Mouse (Mus musculus): ENCODE measurements around the gene Tubgcp6. TPM values are rescaled to one million over a fixed set of nuclear protein-coding genes. Genes with fewer than 3 reads are reported as not detected.

The Tubgcp6 gene
- polyA plus RNA-seq (2015; fragmentation: Nextera tagmentation; extraction: Ambion mirVana), result 9.1 and 9.8 TPM in 2 replicates

- no peaks in the 10 kb centered on the region for H3K9me3 ChIP-seq (replicated peaks; ENCODE audit: control insufficient read depth, low read length)
- peak within 1 kb of the TSS; percentile 59 for H3K27ac ChIP-seq (ENCODE audit: low read length)
- peak within 1 kb of the TSS; percentile 69 for H3K4me3 ChIP-seq (ENCODE audit: low read length)
- ATAC-seq (replicated peaks; ENCODE audit: extremely low read depth, insufficient read depth, low FRiP score), result peak; percentile 80
- H3K9ac ChIP-seq (ENCODE audit: low read length), result peak within 1 kb of the TSS; percentile 75
- peaks cover 36% of the 10 kb centered on the region for H3K4me1 ChIP-seq (ENCODE audit: control insufficient read depth, insufficient read depth, low read length)
- H3K4me2 ChIP-seq (ENCODE audit: low read depth, low read length), result peak within 1 kb of the TSS; percentile 94
- under 1% methylated on average over 47 of the region's 47 CpGs for WGBS
- peaks cover 6% of the 10 kb centered on the region; the same call in 1 of the 2 replicates for H3K36me3 ChIP-seq (ENCODE audit: control insufficient read depth, insufficient read depth)
- H3K27me3 ChIP-seq (ENCODE audit: control insufficient read depth, insufficient read depth, low read length), result no peaks in the 10 kb centered on the region
Observed at GRCm38 (mm10) chr15:89122649-89123366, at the start of gene Tubgcp6. Tubgcp6 (minus strand) TSS chr15:89123112.

DNA sequence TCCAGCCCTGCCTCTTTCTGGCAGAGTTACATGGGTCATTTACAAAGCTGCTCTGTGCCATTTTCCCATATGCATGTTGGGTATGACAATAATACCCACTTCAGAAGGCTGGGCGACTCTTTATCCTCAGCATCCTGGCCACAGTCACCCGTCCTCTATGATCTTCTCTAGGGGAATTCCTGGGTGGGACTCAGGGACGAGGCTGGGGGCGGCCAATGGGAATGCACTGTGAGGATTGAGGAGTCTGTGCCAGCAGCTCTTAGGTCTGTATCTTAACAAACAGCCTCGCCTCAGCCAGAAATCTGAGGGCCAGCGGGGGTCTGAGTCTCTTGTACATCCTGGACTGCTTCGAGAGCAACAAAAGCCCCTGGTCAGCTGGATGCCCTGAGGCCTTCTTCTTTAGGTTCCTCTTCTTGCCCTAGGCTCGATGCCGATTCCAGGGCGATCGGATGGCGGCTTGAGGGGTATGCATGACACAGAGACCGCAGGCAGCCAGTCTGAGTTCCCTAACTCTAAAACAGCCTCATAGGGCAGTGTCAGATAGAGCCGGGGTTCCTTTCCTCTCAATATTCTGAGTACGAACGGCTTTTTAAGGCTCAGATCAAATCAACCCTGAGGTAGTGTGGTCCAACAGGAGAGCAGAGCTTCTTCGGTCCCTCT lies 49.5 kb upstream of the Tubgcp6 start:
- ATAC-seq (replicated peaks; ENCODE audit: extremely low read depth, insufficient read depth, low FRiP score), result no peak
- WGBS, result 40% methylated on average over 17 of the region's 17 CpGs
- no peaks in the 10 kb centered on the region for H3K9me3 ChIP-seq (replicated peaks; ENCODE audit: control insufficient read depth, low read length)
- peak overlapping the region; percentile 74 for H3K4me3 ChIP-seq (ENCODE audit: low read length)
- peak overlapping the region; percentile 68 for H3K27ac ChIP-seq (ENCODE audit: low read length)
- peak overlapping the region; percentile 100 for H3K4me2 ChIP-seq (ENCODE audit: low read depth, low read length)
- peak overlapping the region; percentile 87 for H3K9ac ChIP-seq (ENCODE audit: low read length)
- H3K27me3 ChIP-seq (ENCODE audit: control insufficient read depth, insufficient read depth, low read length), result no peaks in the 10 kb centered on the region
- peaks cover 9% of the 10 kb centered on the region for H3K36me3 ChIP-seq (ENCODE audit: control insufficient read depth, insufficient read depth)
- peaks cover 90% of the 10 kb centered on the region for H3K4me1 ChIP-seq (ENCODE audit: control insufficient read depth, insufficient read depth, low read length)

DNA sequence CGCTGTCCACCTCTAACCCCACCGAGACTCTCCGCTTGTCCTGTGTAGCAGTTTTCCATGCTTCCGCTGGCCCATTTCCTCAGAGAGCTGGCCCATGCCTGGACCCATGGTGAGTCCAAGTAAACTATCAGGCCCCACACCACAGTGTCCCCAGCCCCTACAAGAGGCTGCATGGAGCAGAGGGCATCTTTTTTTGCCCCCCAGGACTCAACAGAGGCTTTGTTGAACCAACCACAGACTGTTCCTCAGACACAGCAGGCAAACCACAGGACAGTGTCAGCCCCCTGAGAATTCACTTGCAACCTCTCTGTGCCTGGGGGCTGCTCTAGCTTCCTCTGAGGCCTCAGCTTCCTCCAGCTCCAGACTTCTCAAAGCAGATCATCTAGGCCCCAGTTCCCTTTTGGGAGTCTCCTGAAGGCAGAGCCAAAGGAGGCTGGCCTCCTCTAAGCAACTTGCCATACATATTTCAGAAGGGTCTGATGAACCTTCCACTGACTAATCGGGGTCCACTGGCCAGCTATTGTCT lies 48.7 kb upstream of the Tubgcp6 start:
- H3K27ac ChIP-seq (ENCODE audit: low read length), result no peak overlapping the region
- no peak for ATAC-seq (replicated peaks; ENCODE audit: extremely low read depth, insufficient read depth, low FRiP score)

DNA sequence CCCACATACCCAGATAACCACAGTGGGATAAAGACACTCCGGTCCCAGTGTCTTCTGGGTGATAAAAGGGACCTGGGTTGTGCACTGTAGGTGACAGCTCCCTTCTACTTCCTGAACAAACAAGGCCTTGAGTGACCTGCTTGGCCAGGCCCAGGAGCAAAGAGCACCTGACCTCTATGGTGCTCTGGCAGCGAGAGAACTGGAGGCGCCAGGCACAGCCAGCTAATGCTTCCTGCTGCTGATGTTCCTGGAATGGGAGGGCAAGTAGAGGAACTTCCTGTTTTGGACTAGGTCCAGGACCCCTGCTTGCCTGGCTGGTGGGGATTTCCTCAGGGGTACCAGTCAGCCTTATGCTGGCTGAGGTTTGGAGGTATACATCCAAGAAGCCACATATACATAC lies 47.2 kb upstream of the Tubgcp6 start:
- peaks cover 67% of the 10 kb centered on the region for H3K4me1 ChIP-seq (ENCODE audit: control insufficient read depth, insufficient read depth, low read length)
- H3K9me3 ChIP-seq (replicated peaks; ENCODE audit: control insufficient read depth, low read length), result no peaks in the 10 kb centered on the region
- peak overlapping the region; percentile 96 for H3K27ac ChIP-seq (ENCODE audit: low read length)
- H3K4me3 ChIP-seq (ENCODE audit: low read length), result no peak overlapping the region
- H3K36me3 ChIP-seq (ENCODE audit: control insufficient read depth, insufficient read depth), result peaks cover 31% of the 10 kb centered on the region
- no peaks in the 10 kb centered on the region for H3K27me3 ChIP-seq (ENCODE audit: control insufficient read depth, insufficient read depth, low read length)
- WGBS, result 28% methylated on average over 3 of the region's 3 CpGs
- ATAC-seq (replicated peaks; ENCODE audit: extremely low read depth, insufficient read depth, low FRiP score), result no peak
- H3K4me2 ChIP-seq (ENCODE audit: low read depth, low read length), result peak overlapping the region; percentile 64
- peak overlapping the region; percentile 54 for H3K9ac ChIP-seq (ENCODE audit: low read length)

More for the DNA sequence above, 48.7 kb upstream of the Tubgcp6 start:
- 89% methylated on average over 5 of the region's 5 CpGs for WGBS
- H3K4me2 ChIP-seq (ENCODE audit: low read depth, low read length), result no peak overlapping the region
- peaks cover 17% of the 10 kb centered on the region for H3K36me3 ChIP-seq (ENCODE audit: control insufficient read depth, insufficient read depth)
- H3K9me3 ChIP-seq (replicated peaks; ENCODE audit: control insufficient read depth, low read length), result no peaks in the 10 kb centered on the region
- no peak overlapping the region for H3K4me3 ChIP-seq (ENCODE audit: low read length)
- no peak overlapping the region for H3K9ac ChIP-seq (ENCODE audit: low read length)
- no peaks in the 10 kb centered on the region for H3K27me3 ChIP-seq (ENCODE audit: control insufficient read depth, insufficient read depth, low read length)
- peaks cover 82% of the 10 kb centered on the region for H3K4me1 ChIP-seq (ENCODE audit: control insufficient read depth, insufficient read depth, low read length)

GRCm38 (mm10) chr15:89169431-89169830 lies 46.5 kb upstream of the Tubgcp6 start:
- Histone ChIP-seq H3K9me3 (replicated peaks; ENCODE audit: control insufficient read depth, low read length) (no peaks in the 10 kb centered on the region), H3K4me3 (ENCODE audit: low read length) (peak overlapping the region; percentile 42), H3K36me3 (ENCODE audit: control insufficient read depth, insufficient read depth) (peaks cover 37% of the 10 kb centered on the region), H3K27me3 (ENCODE audit: control insufficient read depth, insufficient read depth, low read length) (no peaks in the 10 kb centered on the region), H3K27ac (ENCODE audit: low read length) (peak overlapping the region; percentile 96), H3K9ac (ENCODE audit: low read length) (peak overlapping the region; percentile 72), H3K4me2 (ENCODE audit: low read depth, low read length) (peak overlapping the region; percentile 64), H3K4me1 (ENCODE audit: control insufficient read depth, insufficient read depth, low read length) (peaks cover 60% of the 10 kb centered on the region)
- WGBS, result 12% methylated on average over 10 of the region's 10 CpGs
- peak; percentile 87 for ATAC-seq (replicated peaks; ENCODE audit: extremely low read depth, insufficient read depth, low FRiP score)

GRCm38 (mm10) chr15:89168922-89169321 lies 46.0 kb upstream of the Tubgcp6 start:
- Histone ChIP-seq H3K36me3 (ENCODE audit: control insufficient read depth, insufficient read depth) (peaks cover 42% of the 10 kb centered on the region), H3K4me2 (ENCODE audit: low read depth, low read length) (peak overlapping the region; percentile 64), H3K9ac (ENCODE audit: low read length) (peak overlapping the region; percentile 72), H3K27ac (ENCODE audit: low read length) (peak overlapping the region; percentile 96), H3K4me3 (ENCODE audit: low read length) (peak overlapping the region; percentile 42), H3K27me3 (ENCODE audit: control insufficient read depth, insufficient read depth, low read length) (no peaks in the 10 kb centered on the region), H3K4me1 (ENCODE audit: control insufficient read depth, insufficient read depth, low read length) (peaks cover 55% of the 10 kb centered on the region), H3K9me3 (replicated peaks; ENCODE audit: control insufficient read depth, low read length) (no peaks in the 10 kb centered on the region)
- 28% methylated on average over 10 of the region's 10 CpGs for WGBS
- ATAC-seq (replicated peaks; ENCODE audit: extremely low read depth, insufficient read depth, low FRiP score), result no peak

GRCm38 (mm10) chr15:89165478-89165877 lies 42.6 kb upstream of the Tubgcp6 start:
- H3K4me2 ChIP-seq (ENCODE audit: low read depth, low read length), result no peak overlapping the region
- no peak for ATAC-seq (replicated peaks; ENCODE audit: extremely low read depth, insufficient read depth, low FRiP score)
- H3K36me3 ChIP-seq (ENCODE audit: control insufficient read depth, insufficient read depth), result peaks cover 74% of the 10 kb centered on the region
- no peaks in the 10 kb centered on the region for H3K9me3 ChIP-seq (replicated peaks; ENCODE audit: control insufficient read depth, low read length)
- H3K4me3 ChIP-seq (ENCODE audit: low read length), result no peak overlapping the region
- 91% methylated on average over 12 of the region's 12 CpGs for WGBS
- no peak overlapping the region for H3K9ac ChIP-seq (ENCODE audit: low read length)
- H3K4me1 ChIP-seq (ENCODE audit: control insufficient read depth, insufficient read depth, low read length), result peaks cover 24% of the 10 kb centered on the region
- H3K27ac ChIP-seq (ENCODE audit: low read length), result no peak overlapping the region
- H3K27me3 ChIP-seq (ENCODE audit: control insufficient read depth, insufficient read depth, low read length), result no peaks in the 10 kb centered on the region

- WGBS, result 80% methylated on average over 9 of the region's 9 CpGs
- no peak overlapping the region for H3K4me3 ChIP-seq (ENCODE audit: low read length)
- no peaks in the 10 kb centered on the region for H3K9me3 ChIP-seq (replicated peaks; ENCODE audit: control insufficient read depth, low read length)
- H3K4me1 ChIP-seq (ENCODE audit: control insufficient read depth, insufficient read depth, low read length), result peaks cover 3% of the 10 kb centered on the region; the same call in 1 of the 2 replicates
- peaks cover 93% of the 10 kb centered on the region for H3K36me3 ChIP-seq (ENCODE audit: control insufficient read depth, insufficient read depth)
- no peaks in the 10 kb centered on the region for H3K27me3 ChIP-seq (ENCODE audit: control insufficient read depth, insufficient read depth, low read length)
- no peak overlapping the region for H3K4me2 ChIP-seq (ENCODE audit: low read depth, low read length)
- no peak for ATAC-seq (replicated peaks; ENCODE audit: extremely low read depth, insufficient read depth, low FRiP score)
- H3K27ac ChIP-seq (ENCODE audit: low read length), result no peak overlapping the region
- no peak overlapping the region for H3K9ac ChIP-seq (ENCODE audit: low read length)
Observed at GRCm38 (mm10) chr15:89161397-89161796, 38.5 kb upstream of the Tubgcp6 start.

DNA sequence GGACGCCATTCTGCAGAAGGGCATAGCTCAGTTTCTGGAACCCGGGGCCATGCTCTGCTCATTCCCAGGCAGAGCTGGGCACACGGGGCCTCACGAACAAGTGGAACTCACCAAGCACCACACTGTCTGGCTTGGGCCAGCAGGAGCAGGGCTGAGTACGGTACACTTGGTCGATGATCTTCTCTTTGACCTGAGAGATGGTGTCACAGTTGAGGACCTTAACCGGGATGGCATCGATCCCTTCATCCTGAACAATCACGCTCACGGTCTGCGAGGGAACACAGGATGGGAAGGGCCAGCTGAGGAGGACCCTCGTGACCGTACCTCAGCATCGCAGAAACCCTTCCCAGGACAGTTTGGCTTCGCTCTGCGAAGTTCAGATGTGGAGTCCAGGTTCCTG lies 35.6 kb upstream of the Tubgcp6 start:
- ATAC-seq (replicated peaks; ENCODE audit: extremely low read depth, insufficient read depth, low FRiP score), result no peak
- Histone ChIP-seq H3K27ac (ENCODE audit: low read length) (no peak overlapping the region), H3K9me3 (replicated peaks; ENCODE audit: control insufficient read depth, low read length) (no peaks in the 10 kb centered on the region), H3K4me3 (ENCODE audit: low read length) (no peak overlapping the region), H3K27me3 (ENCODE audit: control insufficient read depth, insufficient read depth, low read length) (no peaks in the 10 kb centered on the region), H3K4me2 (ENCODE audit: low read depth, low read length) (no peak overlapping the region), H3K36me3 (ENCODE audit: control insufficient read depth, insufficient read depth) (peaks cover 87% of the 10 kb centered on the region), H3K9ac (ENCODE audit: low read length) (no peak overlapping the region), H3K4me1 (ENCODE audit: control insufficient read depth, insufficient read depth, low read length) (peaks cover 3% of the 10 kb centered on the region; the same call in 1 of the 2 replicates)
- 92% methylated on average over 16 of the region's 16 CpGs for WGBS
